Mouse (Mus musculus) left cerebral cortex, adult 2 months (tissue): ENCODE measurements around the gene Lrfn1. TPM values are rescaled to one million over a fixed set of nuclear protein-coding genes. Genes with fewer than 3 reads are reported as not detected.

ENCODE experiments used
- DNase-seq, 2 experiments: peaks; one replicate each; pipeline ENCODE4 v3.0.0; 2021 to 2022; ENCODE audit warnings: low spot score in 2 of 2, mixed read lengths in 1 of 2; ENCODE audit errors: extremely low spot score in 1 of 2
- H3K27ac ChIP-seq: fragments of 200-600 bp; 2 replicates; pipeline ENCODE4 v1.8.1; 2022
- H3K4me3 ChIP-seq: fragments of 200-600 bp; 2 replicates; pipeline ENCODE4 v1.8.1; 2022
- CTCF ChIP-seq: fragments of 200-600 bp; IDR thresholded peaks from 2 replicates; pipeline ENCODE4 v1.8.1; 2022; ENCODE audit warnings: antibody characterized with exemption, mild to moderate bottlenecking, moderate library complexity
- intact Hi-C: fragments of 180-260 bp; cut with DNase I; formaldehyde crosslinking; loops from one replicate; pipeline ENCODE4 v1.15.1; 2025
- long read RNA-seq, 2 experiments: library from polyadenylated mRNA; stranded (forward); transcript quantifications; one replicate each; pipeline ENCODE4 v2.0.0; 2021; ENCODE audit warnings: borderline mapping rate in 2 of 2
- total RNA-seq, 2 experiments: library from RNA; stranded (reverse); gene quantifications; 2 replicates each; pipeline ENCODE4 v1.2.3; 2021

Gene Lrfn1
- total RNA-seq = 100 to 1,000 TPM in 1 of 2 experiments, 10 to 100 TPM in 1; 96.7 to 105 TPM
- long read RNA-seq, experiment 1, transcript Lrfn1-202 (2 exons, 3,060 nt) = major isoform, 8 of 112 reads
- long read RNA-seq, experiment 1, partial matches to known transcripts = 9 of 112 reads
- long read RNA-seq, experiment 1, other reads (novel, unspliced or antisense) = 95 of 112 reads
- long read RNA-seq, experiment 2, transcript Lrfn1-202 (2 exons, 3,060 nt) = major isoform, 7 of 81 reads
- long read RNA-seq, experiment 2, partial matches to known transcripts = 11 of 81 reads
- long read RNA-seq, experiment 2, other reads (novel, unspliced or antisense) = 63 of 81 reads

- intact Hi-C loops = loop anchor here (2.0 kb wide), 1 partner anchor 37 kb away; no protein-coding TSS in a partner anchor
- peak within 1 kb of the TSS; percentile 79 for H3K27ac ChIP-seq
- no peak for TF ChIP-seq CTCF
- H3K4me3 ChIP-seq = peak within 1 kb of the TSS; percentile 67
- peak in 1 of 2 experiments; percentile 42 for DNase-seq
These were observed at the start of gene Lrfn1 for GRCm38 (mm10) chr7:28451531-28452360. Gene Lrfn1, plus strand, starts transcription at chr7:28451980.

DNA sequence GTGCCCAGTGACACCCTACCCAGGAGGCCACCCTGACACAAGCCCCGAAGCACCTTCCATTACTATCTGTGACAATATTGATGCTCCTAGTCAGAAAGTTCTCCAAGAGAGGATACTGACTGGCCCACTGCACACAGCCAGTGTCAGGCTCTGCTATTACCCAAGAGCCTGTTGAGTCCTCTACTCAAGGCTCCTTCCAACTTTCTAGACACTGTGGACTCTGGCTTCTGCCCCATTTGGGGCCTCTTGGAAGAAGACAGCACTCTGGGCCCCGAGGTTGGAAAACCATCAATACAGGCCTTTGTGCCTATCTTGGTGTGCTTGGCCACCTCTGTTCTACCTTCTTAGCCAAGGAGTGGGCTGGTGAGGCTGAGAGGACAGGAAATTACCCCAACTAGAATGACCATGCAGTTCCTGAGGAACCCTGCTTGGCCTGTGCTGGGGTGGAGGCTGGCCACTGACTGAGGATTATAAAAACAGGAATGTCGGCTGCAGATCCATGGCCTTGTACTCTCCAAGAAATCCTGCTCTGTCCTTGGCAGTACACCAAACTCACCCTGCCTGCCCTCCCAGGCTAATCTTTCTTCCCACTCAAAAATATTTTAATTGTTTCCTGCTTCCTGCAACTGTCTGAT is 40.8 kb upstream of the Lrfn1 start:
- Histone ChIP-seq H3K4me3 (no peak overlapping the region), H3K27ac (no peak overlapping the region)
- no peak for DNase-seq
- intact Hi-C loops = no loop called here
- no peak for TF ChIP-seq CTCF

- Histone ChIP-seq H3K4me3 (no peak overlapping the region), H3K27ac (no peak overlapping the region)
- no peak for DNase-seq
- no peak; the same call in 1 of the 2 replicates for TF ChIP-seq CTCF
- intact Hi-C loops = no loop called here
These were observed 39.0 kb upstream of the Lrfn1 start for GRCm38 (mm10) chr7:28412826-28413225.

DNA sequence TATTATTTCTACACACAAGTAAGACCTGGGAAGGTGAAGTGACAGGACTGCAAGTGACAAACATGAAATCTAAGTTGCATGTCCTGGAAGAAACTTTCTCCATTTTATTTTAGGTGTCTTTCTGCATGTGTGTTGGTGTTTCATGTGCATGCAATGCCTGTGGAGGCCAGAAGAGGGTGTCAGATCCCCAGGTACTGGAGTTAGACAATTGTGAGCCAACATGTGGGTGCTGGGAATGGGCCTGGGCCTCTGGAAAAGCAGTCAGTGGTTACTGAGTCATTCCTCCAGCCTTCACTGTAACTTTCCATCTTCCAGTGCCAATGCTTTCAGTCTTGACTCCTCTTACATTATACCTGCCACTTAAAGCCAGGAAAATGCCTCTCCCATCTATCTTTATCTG is 34.4 kb upstream of the Lrfn1 start:
- DNase-seq = no peak
- intact Hi-C loops = no loop called here
- peak; percentile 27; the same call in 1 of the 2 replicates for TF ChIP-seq CTCF
- Histone ChIP-seq H3K27ac (no peak overlapping the region), H3K4me3 (no peak overlapping the region)

DNA sequence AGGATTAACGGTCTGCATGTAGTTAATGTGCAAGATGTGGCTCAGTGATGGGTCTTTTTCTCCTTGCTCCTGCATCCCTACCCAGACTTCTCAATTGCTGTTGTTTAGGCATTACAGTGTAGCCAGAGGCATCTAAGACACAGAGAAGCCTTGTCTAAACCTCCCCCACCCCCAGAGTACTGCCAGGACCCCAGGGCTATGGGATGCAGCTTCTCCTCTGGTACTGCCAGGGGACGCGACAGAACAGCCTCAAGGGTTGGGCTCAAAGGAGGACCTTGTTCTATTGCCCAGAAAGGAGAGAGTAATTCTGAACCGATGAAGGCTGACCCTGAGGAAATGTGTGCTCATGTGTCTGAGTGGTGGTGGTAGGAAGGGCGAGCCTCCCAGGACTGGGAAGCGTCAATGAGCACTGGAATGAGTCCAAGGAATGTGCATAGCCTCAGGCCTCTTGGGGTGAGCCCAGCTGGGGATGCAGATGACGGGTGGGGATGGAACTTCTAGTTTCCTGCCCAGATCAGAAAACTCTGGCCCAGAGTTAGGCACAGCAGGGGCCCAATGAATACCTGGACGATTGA is 33.6 kb upstream of the Lrfn1 start:
- Histone ChIP-seq H3K4me3 (no peak overlapping the region), H3K27ac (peak overlapping the region; percentile 36; the same call in 1 of the 2 replicates)
- no peak for TF ChIP-seq CTCF
- DNase-seq = no peak
- intact Hi-C loops = no loop called here

DNA sequence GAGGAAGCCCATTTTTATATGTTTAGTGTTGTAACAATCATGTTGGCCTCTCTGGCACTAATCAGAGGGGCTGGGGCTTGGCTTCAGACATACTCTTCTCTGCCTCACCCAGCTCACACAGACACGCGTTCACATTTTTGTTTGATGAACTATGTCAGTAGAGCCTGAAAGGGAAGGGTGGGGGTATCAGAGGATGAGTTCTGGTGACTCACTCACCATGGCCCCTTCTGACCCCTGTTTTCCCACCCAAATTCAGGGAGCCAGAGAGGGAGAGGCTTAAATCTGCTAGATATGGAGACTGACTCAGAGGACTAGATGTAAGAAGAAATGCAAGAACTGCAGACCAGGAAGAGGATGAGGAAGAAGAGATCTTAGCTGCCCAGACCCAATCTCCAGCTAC is 32.4 kb upstream of the Lrfn1 start:
- intact Hi-C loops = no loop called here
- Histone ChIP-seq H3K4me3 (no peak overlapping the region), H3K27ac (no peak overlapping the region)
- DNase-seq = no peak
- TF ChIP-seq CTCF = no peak

- intact Hi-C loops = no loop called here
- no peak overlapping the region for H3K4me3 ChIP-seq
- no peak for TF ChIP-seq CTCF
- H3K27ac ChIP-seq = no peak overlapping the region
- no peak for DNase-seq
These were observed 28.8 kb upstream of the Lrfn1 start for GRCm38 (mm10) chr7:28423018-28423417.

DNA sequence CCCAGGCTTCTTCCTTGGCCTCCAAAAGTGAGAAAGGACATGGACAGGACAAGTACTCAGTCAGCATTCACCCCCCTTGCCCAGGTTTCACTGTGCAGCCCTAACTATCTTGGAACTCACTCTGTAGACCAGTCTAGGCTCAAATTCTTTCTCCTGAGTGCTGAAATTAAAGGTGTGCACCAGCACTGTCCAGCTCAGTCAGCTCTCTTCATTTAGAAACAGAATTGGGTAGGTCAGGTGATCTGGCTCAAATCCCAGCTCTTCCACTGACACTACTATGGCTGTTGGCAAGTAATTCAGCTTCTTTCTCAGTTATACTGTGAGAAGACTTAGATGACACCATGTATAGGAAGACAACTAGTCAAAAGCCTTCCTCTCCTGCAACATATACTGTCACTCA is 24.0 kb upstream of the Lrfn1 start:
- no peak overlapping the region for H3K4me3 ChIP-seq
- DNase-seq = no peak
- intact Hi-C loops = no loop called here
- no peak overlapping the region for H3K27ac ChIP-seq
- no peak for TF ChIP-seq CTCF

DNA sequence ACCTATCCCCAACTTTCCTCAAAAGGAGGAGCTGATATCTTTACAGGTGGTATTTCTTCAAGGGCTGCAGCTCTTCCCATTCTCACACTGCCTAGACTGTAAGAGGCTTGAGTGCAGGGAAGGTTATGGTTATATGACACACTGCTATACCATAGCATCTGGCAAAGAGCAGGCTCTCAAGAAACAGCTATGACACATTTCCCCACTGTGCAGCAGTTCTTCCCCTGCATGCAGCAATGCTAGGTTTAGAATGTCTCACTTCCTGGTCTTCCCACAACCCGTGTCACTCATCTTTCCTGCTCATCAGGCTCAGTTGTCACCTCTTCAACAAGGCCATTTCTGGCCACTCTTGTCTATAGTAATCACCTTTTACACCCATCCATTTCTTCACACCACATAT is 21.3 kb upstream of the Lrfn1 start:
- DNase-seq = no peak

GRCm38 (mm10) chr7:28432252-28432651 is 19.5 kb upstream of the Lrfn1 start:
- no peak for TF ChIP-seq CTCF
- intact Hi-C loops = no loop called here
- no peak for DNase-seq
- no peak overlapping the region for H3K27ac ChIP-seq
- H3K4me3 ChIP-seq = no peak overlapping the region

More for the DNA sequence above, 21.3 kb upstream of the Lrfn1 start:
- Histone ChIP-seq H3K4me3 (no peak overlapping the region), H3K27ac (no peak overlapping the region)
- TF ChIP-seq CTCF = no peak
- intact Hi-C loops = no loop called here

DNA sequence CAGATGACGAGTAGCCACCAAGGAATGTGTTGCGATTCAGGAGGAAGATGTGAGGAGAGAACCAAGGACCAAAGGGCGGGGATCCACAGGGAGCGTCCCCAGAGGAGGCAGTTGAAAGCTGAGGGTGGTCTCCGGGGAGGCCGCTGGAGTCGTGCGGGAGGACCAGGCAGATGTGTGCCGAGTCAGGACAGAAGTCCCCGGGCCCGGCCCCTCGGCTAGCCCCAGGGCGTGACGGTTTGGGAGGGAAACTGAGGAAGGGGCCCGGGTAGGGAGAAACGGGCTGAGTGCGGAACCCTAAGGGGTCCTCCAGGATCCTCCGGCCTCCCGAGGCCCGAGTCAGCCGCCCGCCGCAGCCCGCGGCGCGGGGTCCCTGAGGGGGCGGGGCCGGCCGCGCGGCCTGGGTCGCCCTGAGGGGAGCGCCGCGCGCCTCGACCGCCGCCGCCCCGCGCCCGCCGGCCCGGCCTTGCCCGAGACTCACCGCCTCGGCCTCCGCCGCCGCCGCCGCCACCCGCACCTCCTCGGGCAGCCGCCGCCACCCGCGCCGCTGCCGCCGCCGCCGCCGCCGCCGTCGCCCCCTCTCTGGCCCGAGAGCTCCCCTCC is 16.0 kb upstream of the Lrfn1 start:
- DNase-seq = peak in 1 of 2 experiments; percentile 28
- intact Hi-C loops = loop anchor here (2.0 kb wide), 2 partner anchors 43 to 165 kb away; partner anchors contain the start of genes Med29 and Paf1
- TF ChIP-seq CTCF = no peak
- Histone ChIP-seq H3K4me3 (peak overlapping the region; percentile 87), H3K27ac (peak overlapping the region; percentile 75)
